Mouse (Mus musculus) forebrain, embryonic 14.5 days (tissue): ENCODE measurements around the gene Snx18. TPM values are rescaled to one million over a fixed set of nuclear protein-coding genes. Genes with fewer than 3 reads are reported as not detected.

Source experiments
- ATAC-seq: fragments of 200-750 bp; cut with Nextera tagmentation; 2 replicates; pipeline ENCODE4 v1.8.0; 2017; ENCODE audit warnings: mild to moderate bottlenecking, moderate library complexity
- DNase-seq: peaks from one replicate; pipeline ENCODE4 v3.0.0-alpha.2; 2015; ENCODE audit warnings: low spot score
- H3K27ac ChIP-seq: fragments of 300-500 bp; sonication (generic); 2 replicates; pipeline ENCODE4 v1.5.1; 2014; ENCODE audit warnings: low read depth, mild to moderate bottlenecking, control low read depth, low read length, moderate library complexity
- H3K27me3 ChIP-seq: fragments of 300-500 bp; sonication (generic); replicated peaks from 2 replicates; pipeline ENCODE4 v1.6.1; 2014; ENCODE audit warnings: low read length, control low read depth, mixed read lengths; ENCODE audit not compliant: control insufficient read depth, insufficient read depth
- H3K36me3 ChIP-seq: fragments of 300-500 bp; sonication (generic); 2 replicates; pipeline ENCODE4 v1.6.1; 2014; ENCODE audit warnings: low read length, control low read depth; ENCODE audit not compliant: control insufficient read depth, insufficient read depth
- H3K4me1 ChIP-seq: fragments of 300-500 bp; sonication (generic); 2 replicates; pipeline ENCODE4 v1.6.1; 2014; ENCODE audit warnings: antibody characterized with exemption, low read length, control low read depth; ENCODE audit not compliant: control insufficient read depth, insufficient read depth
- H3K4me2 ChIP-seq: fragments of 300-500 bp; sonication (generic); 2 replicates; pipeline ENCODE4 v1.6.1; 2014; ENCODE audit warnings: mild to moderate bottlenecking, control low read depth, low read length
- H3K4me3 ChIP-seq: fragments of 300-500 bp; sonication (generic); 2 replicates; pipeline ENCODE4 v1.5.1; 2014; ENCODE audit warnings: low read depth, low read length, control low read depth
- H3K9ac ChIP-seq: fragments of 300-500 bp; sonication (generic); 2 replicates; pipeline ENCODE4 v1.6.1; 2014; ENCODE audit warnings: mild to moderate bottlenecking, low read length, control low read depth, moderate library complexity
- H3K9me3 ChIP-seq: fragments of 300-500 bp; sonication (generic); replicated peaks from 2 replicates; pipeline ENCODE4 v1.6.1; 2016; ENCODE audit warnings: low read length, control low read depth, mixed read lengths; ENCODE audit not compliant: control insufficient read depth
- WGBS: fragments of 180-500 bp; shearing (Covaris S2); extraction: QIAGEN DNeasy Blood & Tissue Kit; methylation state at CpG from one replicate; pipeline ENCODE4 v1.1.7; 2014; 5-methylcytosine and 5-hydroxymethylcytosine counted together
- polyA plus RNA-seq: library from polyadenylated mRNA; unstranded; fragments of >200 nt; fragmentation: Nextera tagmentation; extraction: Ambion mirVana; gene quantifications from 2 replicates; pipeline ENCODE4 v1.2.1, GENCODE M21; 2014

The Snx18 gene
- polyA plus RNA-seq, 1 experiment from 2014 or later, result 12.1 TPM

GRCm38 (mm10) chr13:113610732-113611500 is 7.4 kb downstream of the Snx18 start:
- H3K9ac ChIP-seq, result 0 out of 2 replicates have a peak overlapping the region, but pooled peaks have one; percentile 17
- no peak overlapping the region for H3K4me3 ChIP-seq
- WGBS, result 60% methylated on average over 13 of the region's 13 CpGs
- DNase-seq (no peak), ATAC-seq (no peak)
- no peak overlapping the region for H3K27ac ChIP-seq
- no peak overlapping the region for H3K4me2 ChIP-seq
- H3K27me3 ChIP-seq, result no peaks in the 10 kb centered on the region
- H3K4me1 ChIP-seq, result peaks cover 36% of the 10 kb centered on the region
- H3K36me3 ChIP-seq, result no peaks in the 10 kb centered on the region
- no peaks in the 10 kb centered on the region for H3K9me3 ChIP-seq

- ATAC-seq (no peak), DNase-seq (no peak)
- Histone ChIP-seq H3K27ac (no peak overlapping the region), H3K9me3 (no peaks in the 10 kb centered on the region), H3K4me2 (no peak overlapping the region), H3K4me3 (no peak overlapping the region), H3K4me1 (peaks cover 23% of the 10 kb centered on the region), H3K27me3 (no peaks in the 10 kb centered on the region), H3K36me3 (no peaks in the 10 kb centered on the region), H3K9ac (no peak overlapping the region)
- WGBS, result 95% methylated on average over 3 of the region's 3 CpGs
These were observed 8.9 kb downstream of the Snx18 start for GRCm38 (mm10) chr13:113609429-113609828.

- Histone ChIP-seq H3K27me3 (no peaks in the 10 kb centered on the region), H3K9ac (no peak overlapping the region), H3K9me3 (no peaks in the 10 kb centered on the region), H3K4me1 (peaks cover 9% of the 10 kb centered on the region), H3K27ac (no peak overlapping the region), H3K36me3 (no peaks in the 10 kb centered on the region), H3K4me2 (no peak overlapping the region), H3K4me3 (no peak overlapping the region)
- DNase-seq (no peak), ATAC-seq (no peak)
- WGBS, result 54% methylated on average over 4 of the region's 4 CpGs
These were observed 10.5 kb downstream of the Snx18 start for GRCm38 (mm10) chr13:113607821-113608220.

- ATAC-seq (no peak), DNase-seq (no peak)
- Histone ChIP-seq H3K27ac (no peak overlapping the region), H3K9me3 (no peaks in the 10 kb centered on the region), H3K27me3 (no peaks in the 10 kb centered on the region), H3K36me3 (no peaks in the 10 kb centered on the region), H3K4me3 (no peak overlapping the region), H3K4me2 (no peak overlapping the region), H3K9ac (no peak overlapping the region), H3K4me1 (peaks cover 9% of the 10 kb centered on the region)
- WGBS, result 88% methylated on average over 7 of the region's 7 CpGs
These were observed 11.0 kb downstream of the Snx18 start for GRCm38 (mm10) chr13:113607371-113607770.

GRCm38 (mm10) chr13:113606741-113607358 is 11.5 kb downstream of the Snx18 start:
- Histone ChIP-seq H3K27ac (no peak overlapping the region), H3K4me2 (no peak overlapping the region), H3K4me3 (no peak overlapping the region), H3K27me3 (no peaks in the 10 kb centered on the region), H3K9ac (no peak overlapping the region), H3K36me3 (no peaks in the 10 kb centered on the region), H3K9me3 (no peaks in the 10 kb centered on the region), H3K4me1 (peaks cover 9% of the 10 kb centered on the region)
- 92% methylated on average over 18 of the region's 18 CpGs for WGBS
- no peak for DNase-seq
- no peak for ATAC-seq

GRCm38 (mm10) chr13:113606131-113606530 is 12.2 kb downstream of the Snx18 start:
- WGBS, result 93% methylated on average over 14 of the region's 14 CpGs

GRCm38 (mm10) chr13:113605693-113606092 is 12.7 kb downstream of the Snx18 start:
- WGBS, result 94% methylated on average over 10 of the region's 10 CpGs

More at GRCm38 (mm10) chr13:113606131-113606530, 12.2 kb downstream of the Snx18 start:
- no peak overlapping the region for H3K4me2 ChIP-seq
- peaks cover 5% of the 10 kb centered on the region for H3K4me1 ChIP-seq
- no peak for DNase-seq
- H3K9ac ChIP-seq, result no peak overlapping the region
- no peak overlapping the region for H3K4me3 ChIP-seq
- no peaks in the 10 kb centered on the region for H3K27me3 ChIP-seq
- no peaks in the 10 kb centered on the region for H3K36me3 ChIP-seq
- H3K27ac ChIP-seq, result no peak overlapping the region
- no peak for ATAC-seq
- H3K9me3 ChIP-seq, result no peaks in the 10 kb centered on the region

GRCm38 (mm10) chr13:113604321-113604720 is 14.0 kb downstream of the Snx18 start:
- DNase-seq (no peak), ATAC-seq (no peak)
- WGBS, result 71% methylated on average over 6 of the region's 6 CpGs
- H3K27me3 ChIP-seq, result no peaks in the 10 kb centered on the region
- H3K9ac ChIP-seq, result no peak overlapping the region
- H3K27ac ChIP-seq, result no peak overlapping the region
- H3K9me3 ChIP-seq, result no peaks in the 10 kb centered on the region
- no peak overlapping the region for H3K4me2 ChIP-seq
- no peaks in the 10 kb centered on the region for H3K36me3 ChIP-seq
- H3K4me3 ChIP-seq, result no peak overlapping the region
- H3K4me1 ChIP-seq, result no peaks in the 10 kb centered on the region; the same call in 1 of the 2 replicates

More at GRCm38 (mm10) chr13:113605693-113606092, 12.7 kb downstream of the Snx18 start:
- peaks cover under 1% of the 10 kb centered on the region for H3K4me1 ChIP-seq
- H3K4me2 ChIP-seq, result no peak overlapping the region
- no peak overlapping the region for H3K27ac ChIP-seq
- ATAC-seq, result no peak
- H3K9me3 ChIP-seq, result no peaks in the 10 kb centered on the region
- no peak for DNase-seq
- H3K9ac ChIP-seq, result no peak overlapping the region
- H3K36me3 ChIP-seq, result no peaks in the 10 kb centered on the region
- H3K27me3 ChIP-seq, result no peaks in the 10 kb centered on the region
- no peak overlapping the region for H3K4me3 ChIP-seq

GRCm38 (mm10) chr13:113602882-113603342 is 15.5 kb downstream of the Snx18 start:
- WGBS, result 92% methylated on average over 17 of the region's 17 CpGs
- no peak overlapping the region for H3K27ac ChIP-seq
- H3K27me3 ChIP-seq, result no peaks in the 10 kb centered on the region
- H3K4me1 ChIP-seq, result no peaks in the 10 kb centered on the region; the same call in 1 of the 2 replicates
- no peaks in the 10 kb centered on the region for H3K36me3 ChIP-seq
- DNase-seq (no peak), ATAC-seq (no peak)
- no peak overlapping the region for H3K4me3 ChIP-seq
- no peak overlapping the region for H3K9ac ChIP-seq
- no peak overlapping the region for H3K4me2 ChIP-seq
- H3K9me3 ChIP-seq, result no peaks in the 10 kb centered on the region
